Mouse (Mus musculus): ENCODE results near the gene Arhgef12.

The Arhgef12 gene

DNA sequence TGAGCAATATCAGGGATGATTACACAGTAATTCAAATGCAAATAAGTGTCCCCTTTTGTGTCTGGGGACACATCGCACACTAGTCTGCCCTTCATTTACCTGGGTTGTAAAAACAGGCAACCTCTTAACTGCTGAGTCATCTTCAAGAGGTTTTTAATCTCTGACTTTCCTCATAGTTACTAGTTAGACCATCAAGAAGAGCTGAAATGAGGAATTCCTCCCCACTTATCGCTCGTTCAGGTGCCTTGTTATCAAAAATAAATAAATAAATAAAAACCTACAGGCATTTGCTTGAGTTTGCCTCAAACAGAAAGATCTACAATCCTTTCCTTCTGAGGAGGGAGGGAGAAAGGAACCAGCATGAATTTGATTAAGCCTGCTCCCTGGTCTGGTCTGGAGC, 1.7 kb upstream of the Arhgef12 start:
- DNase-seq (ENCODE audit: low spot score): no peak

DNA sequence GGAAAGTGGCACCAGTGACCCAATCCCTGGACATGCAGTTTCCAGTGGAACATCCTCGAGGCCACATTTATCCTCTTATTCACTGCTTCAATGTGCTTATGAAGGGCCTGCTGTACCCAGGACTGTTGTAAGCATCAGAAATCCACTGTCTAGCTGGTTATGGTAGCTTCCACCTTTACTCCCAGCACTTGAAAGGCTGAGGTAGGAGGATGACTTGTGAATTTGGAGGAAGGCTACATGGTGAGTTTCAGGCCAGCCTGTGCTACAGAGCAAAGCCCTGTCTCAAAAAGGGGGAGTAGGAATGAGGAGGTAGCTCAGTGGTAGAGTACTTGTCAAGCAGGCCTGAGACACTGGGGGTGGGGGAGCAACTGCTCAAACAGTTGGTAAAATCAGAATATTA, 1.0 kb upstream of the Arhgef12 start:
- no peak for DNase-seq (ENCODE audit: low spot score)

DNA sequence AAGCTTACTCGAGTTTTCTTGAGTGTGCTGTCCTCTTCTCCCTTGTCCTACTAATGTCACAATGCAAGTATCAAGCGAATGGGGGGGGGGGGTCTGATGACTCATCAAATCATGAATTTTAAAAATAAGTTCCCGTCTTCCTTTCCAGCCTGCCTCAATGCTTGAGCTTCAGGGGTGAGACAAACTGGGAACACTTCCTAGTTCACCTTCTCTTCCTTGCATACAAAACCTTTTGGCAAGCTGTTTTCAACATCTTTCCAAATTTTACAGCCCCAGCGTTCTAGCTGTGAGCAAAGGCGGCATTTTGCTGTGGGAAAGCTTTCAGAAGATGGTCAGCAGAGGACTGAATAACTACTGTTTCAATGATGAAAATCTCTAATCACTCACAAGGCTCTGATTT, 516 bp upstream of the Arhgef12 start:
- DNase-seq (ENCODE audit: low spot score): no peak

DNA sequence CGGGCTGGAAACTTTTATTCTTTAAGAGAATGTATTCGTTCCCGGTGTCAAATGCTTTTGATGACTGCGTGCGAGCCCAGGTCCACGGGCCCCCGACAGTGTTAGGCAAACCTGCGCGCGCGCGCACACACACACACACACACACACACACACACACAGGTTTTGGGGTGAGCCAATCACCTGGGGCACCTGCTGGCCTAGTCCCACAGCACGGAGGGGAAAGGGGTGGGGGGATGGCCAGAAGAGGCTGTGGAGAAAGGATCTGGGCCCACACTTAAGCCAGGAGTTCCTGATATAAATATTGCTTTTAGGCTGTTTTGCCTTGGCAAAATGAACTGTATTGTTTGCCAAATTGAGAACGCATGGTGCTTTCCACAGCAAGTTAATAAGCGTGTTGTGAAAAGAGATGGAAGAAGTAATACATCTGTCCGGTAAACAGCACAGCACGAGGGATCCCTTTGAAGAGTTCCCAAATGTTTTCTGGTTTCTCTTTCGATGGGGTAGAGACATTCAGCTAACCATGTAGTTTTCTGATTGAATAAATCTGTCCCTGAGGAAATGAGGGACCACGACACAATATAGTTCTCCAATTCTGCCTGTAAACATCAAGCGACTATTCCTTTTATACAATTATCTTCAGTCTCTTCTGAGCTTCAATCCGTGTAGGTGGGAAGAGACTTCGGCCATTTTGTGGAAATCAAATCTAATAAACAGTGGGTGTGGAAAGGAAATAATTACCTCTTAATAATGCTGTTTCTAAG, 433 bp downstream of the Arhgef12 start:
- no peak for DNase-seq (ENCODE audit: low spot score)

DNA sequence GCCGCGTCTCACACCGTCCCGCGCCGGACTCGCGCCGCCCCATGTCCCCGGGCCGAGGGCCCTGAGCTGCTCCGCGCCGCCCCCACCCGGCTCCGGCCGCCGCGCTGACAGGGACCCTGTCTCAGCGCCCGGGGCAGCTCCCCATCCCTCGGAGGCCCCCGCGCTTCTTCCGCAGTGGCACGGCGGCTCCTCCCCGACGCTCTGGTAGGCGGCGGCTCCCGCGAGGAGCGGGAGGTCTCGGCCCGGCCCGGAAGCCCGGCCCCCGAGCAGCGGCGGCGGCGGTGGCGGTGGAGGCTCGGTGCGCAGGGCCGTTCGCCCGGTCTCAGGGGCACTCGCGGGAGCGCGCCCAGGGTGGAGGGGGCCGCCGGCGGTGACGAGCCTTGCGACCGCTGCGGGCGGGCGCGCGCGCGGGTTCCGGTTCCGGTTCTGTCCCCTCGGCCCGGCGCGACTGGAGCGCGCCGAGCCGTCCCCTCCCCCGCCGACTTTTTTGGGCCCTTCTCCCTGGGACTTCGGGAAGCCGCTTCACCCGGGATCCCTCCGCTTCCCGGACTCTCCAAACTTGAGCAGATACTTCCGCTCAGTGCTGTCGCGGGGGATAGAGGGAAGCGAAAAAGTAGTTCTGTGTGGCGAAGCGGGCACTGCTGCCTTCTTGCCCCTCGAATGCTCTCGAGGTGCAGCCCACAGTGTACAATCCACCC, 1.2 kb downstream of the Arhgef12 start:
- peak; percentile 92 for DNase-seq (ENCODE audit: low spot score)

DNA sequence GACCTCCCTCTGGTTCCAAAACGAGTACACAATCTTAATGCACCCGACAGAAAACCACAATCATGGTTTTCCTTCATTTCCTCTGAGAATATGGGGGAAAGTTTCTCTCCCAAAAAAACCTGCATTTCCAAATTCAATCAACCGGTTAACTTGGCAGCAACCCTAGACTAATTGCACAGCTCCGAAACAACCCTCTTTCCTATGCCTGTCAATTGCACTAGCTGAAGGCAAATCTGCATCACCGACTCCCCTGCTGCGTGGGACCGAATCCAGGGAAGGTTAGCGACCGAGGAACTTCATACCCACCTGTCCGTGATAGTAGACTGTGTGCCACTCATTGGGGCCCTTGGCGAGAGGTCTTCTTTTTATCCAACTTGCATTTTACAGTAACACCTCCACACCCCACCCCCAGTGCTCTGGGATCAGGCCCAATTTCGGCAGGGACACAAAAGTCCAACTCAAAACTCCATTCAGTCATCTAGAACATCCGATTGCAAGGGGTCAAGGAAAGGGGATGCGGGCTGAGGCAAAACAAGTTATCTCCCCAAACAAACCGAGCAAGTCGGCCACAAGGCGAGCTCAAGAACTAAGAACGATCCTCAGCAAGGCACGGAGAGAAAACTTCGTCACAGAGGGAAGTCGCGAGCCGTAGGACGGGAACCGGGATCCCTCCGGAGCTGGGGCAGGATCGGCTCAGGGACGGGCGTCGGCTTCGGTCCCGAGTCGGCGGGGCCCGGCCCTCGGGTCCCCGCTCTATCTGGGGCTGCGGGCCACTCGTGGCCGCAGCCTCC, 2.0 kb downstream of the Arhgef12 start:
- DNase-seq (ENCODE audit: low spot score): peak; percentile 39

DNA sequence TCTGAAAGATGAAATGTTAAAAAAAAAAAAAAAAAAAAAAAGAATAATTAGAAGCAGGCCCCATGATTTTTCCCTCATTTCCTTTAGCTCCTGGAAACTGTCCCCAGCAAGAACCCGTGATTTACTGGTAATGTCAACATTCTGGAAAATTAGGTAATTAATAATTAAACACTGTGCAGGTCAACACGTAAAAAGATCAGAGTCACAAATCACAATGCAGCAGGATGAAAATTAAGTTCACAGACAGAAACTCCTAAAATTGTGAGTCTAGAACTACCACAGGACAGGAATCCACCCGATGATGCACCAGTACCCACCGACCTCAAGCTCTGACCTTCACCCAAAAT, 2.5 kb downstream of the Arhgef12 start:
- DNase-seq (ENCODE audit: low spot score): peak; percentile 9

DNA sequence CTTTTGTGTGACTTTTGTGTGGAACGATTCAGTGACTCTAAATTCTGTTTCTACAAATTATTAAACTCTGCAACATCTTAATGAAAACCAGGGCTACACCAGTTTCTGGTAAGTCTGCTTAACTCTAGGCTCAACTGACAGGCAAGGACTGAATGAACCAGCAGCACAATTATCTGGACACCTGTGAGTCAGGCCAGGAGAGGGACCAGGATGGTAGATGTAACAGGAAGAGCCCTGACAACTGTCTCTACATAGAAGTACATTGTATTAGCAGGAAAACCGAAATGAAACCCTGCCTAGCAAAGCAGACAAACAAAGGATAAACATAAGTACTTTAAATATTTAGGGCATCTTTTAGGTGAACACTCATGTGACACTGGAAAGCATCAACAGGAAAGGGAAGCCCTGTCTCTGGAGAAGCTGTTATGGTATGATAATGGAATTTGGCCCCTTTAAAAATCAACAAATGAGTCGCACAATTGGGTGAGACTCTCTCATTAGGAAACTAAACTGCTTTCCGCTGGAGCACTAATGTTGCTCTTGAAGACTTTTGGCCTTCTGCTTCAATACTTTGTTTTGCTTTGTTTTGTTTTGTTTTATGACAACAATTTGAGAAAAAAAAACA, 3.3 kb downstream of the Arhgef12 start:
- peak; percentile 21 for DNase-seq (ENCODE audit: low spot score)

DNA sequence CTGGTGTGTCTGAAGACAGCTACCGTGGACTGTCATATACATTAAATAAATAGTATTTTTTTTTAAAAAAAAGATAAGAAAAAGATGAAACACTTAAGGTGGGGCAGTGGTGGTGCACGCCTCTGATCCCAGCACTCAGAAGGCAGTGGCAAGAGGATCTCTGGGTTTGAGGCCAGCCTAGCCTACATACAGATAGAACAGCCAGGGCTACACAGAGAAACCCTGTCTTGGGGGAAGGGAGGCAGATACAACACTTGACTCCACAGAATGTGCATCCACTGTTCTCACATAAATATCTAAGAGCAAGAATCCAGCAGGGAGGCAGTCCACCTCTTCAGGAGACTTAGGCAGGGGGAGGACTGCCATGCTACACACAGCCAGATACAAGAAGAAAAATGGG, 4.1 kb downstream of the Arhgef12 start:
- DNase-seq (ENCODE audit: low spot score): no peak

DNA sequence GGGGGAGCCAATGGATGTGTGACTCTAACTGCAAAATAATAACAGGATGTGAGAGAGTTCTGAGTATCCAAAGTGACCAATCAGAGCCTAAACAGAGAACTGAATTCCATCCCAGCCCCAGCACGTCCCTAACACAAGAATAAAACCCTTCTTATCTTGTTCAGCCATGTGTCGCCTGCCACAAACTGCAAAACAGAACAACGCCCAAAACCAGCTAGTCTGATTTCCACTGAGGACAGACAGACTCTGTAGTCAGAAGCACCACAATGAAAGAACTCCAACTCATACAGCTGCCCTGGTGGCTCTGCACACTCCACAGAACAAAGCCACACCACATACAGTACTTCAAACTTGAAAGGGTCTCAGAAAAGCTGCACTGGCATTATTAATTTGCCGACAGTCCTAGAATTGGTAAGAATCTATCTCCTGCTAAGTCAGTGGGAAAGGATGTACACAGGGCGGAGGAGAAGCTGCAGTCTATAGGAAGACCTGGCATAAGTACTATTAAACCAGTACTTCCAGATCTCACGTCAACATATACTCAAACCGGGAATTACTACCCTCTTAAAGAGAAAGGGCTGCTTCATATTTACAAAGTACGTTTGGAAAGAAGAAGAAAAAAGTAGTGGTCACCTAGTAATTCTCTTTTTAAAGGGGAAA, 5.0 kb downstream of the Arhgef12 start:
- no peak for DNase-seq (ENCODE audit: low spot score)

DNA sequence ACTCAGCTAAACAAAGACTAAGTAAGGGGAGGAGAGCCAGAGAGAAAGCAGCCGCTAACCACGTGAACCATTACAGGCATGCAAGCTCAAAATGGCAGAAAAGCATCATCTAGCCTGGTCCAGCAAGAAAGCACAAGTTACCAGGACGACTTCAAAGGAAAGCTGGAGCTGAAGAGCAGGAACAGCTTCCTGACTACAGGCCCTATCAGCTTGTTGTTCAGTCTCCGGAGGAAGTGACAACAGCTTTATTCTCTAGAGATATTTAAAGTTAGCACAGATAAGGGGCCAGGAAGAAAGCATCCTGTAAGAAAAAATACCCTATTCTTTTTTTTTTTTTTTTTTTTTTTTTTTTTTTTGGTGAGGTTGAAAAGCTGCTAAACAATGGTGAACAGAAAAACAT, 8.1 kb downstream of the Arhgef12 start:
- no peak for DNase-seq (ENCODE audit: low spot score)

DNA sequence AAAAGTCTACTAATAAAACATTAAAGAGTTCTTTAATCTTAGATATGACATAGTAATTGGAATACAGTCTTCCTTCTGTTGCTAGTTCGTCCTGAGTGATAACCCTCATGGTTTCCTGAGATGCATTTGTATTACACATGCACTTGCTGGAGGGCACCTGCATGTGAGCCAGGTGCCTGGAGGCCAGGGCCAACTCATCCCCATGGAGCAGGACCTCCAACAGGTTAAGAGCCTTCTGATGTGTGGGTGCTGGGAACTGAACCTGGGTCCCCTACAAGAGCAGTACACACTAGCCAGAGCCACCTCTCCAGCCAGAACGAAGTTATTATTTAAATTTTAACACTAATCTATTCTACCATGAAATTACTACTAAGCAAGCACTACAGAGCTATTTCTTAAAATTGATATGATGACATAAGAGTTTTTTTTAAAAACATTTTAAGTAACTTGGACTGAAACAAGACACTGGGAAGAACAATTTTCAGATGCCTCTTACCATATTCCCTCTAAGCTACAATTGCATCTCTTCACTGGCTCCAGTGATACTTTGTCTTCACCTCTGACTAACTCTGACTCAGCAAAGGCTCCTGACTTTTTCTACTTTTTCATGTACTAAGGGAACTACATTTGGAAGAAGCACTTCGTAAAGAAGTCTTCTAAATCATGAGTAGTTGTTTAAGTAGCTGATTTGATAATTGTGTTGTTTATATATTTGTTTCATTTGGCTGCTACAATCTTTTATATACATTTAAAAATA, 9.1 kb downstream of the Arhgef12 start:
- DNase-seq (ENCODE audit: low spot score): no peak

DNA sequence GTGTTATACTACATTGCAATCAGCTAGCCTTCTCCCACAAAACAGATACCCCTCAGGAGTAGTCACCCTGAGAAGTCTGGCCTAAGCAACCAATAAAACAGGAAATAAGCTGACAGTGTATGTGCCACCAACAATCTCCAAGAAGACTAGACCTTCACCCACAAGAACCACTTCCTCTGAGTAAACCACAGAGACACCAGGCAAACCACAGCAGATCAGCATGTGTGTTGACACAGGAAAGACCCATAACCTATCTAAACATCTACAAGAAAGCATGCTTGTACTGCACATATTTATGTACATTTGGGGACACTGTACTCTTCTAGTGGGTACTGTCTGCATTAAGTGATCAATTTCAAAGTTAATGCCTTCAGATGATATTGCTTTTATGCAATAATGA, 10.7 kb downstream of the Arhgef12 start:
- no peak for DNase-seq (ENCODE audit: low spot score)

DNA sequence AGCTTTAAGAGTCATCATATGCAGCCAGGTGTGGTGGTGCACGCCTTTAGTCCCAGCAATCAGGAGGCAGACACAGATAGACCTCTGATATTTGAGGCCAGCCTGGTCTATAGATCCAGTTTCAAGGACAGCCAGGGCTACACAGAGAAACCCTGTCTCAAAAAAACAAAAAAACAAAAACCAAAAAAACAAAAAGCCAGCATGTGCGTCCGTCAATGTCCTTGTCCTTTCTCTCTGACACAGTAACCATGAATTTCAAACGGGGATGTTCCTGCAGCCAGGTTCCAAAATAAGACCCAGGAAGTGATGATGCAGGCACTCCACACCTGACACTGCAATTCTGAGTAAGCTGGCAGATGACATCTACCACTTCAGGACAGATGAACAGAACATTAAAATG, 12.2 kb downstream of the Arhgef12 start:
- DNase-seq (ENCODE audit: low spot score): no peak

DNA sequence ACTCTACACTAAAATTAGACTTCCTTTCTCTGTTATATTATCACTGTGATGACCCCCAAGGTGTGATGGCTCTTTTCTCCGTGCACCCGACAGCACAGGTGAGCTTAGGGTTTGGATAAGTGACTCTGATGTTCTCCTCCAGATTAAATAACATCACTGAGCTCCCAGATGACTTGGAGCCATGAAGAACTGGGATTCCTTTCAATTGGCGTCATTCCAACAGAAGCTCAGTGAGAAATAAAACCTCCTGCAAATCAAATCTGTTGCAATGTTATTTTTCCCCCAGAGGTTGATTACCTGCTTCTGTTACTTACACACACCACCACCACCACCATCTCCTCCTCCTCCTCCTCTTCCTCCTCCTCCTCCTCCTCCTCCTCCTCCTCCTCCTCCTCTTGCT, 13.2 kb downstream of the Arhgef12 start:
- DNase-seq (ENCODE audit: low spot score): no peak

DNA sequence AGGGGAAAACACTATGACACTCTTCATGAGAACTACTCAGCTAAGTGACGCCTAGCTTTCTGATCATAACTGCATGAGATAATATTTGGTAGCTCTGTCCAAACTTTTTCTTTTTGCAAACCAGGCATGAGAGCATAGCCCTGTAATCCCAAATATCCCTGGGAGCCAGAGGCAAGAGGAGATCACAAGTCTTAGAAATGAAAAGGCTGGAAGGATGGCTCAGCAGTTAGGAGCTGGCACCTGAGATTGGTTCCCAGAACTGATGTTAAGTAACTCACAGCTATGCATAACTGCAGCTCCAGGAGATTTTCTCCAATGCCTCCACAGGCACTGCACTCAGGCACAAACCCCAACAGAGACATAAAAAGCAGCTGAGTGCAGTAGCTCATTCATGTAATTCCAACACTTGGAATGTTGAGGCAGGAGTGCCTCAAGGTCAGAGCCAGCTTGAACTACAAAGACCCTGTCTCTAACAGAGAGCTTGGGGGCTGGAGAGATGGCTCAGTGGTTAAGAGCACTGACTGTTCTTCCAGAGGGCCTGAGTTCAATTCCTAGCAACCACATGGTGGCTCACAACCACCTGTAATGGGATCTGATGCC, 21.3 kb downstream of the Arhgef12 start:
- DNase-seq (ENCODE audit: low spot score): no peak

DNA sequence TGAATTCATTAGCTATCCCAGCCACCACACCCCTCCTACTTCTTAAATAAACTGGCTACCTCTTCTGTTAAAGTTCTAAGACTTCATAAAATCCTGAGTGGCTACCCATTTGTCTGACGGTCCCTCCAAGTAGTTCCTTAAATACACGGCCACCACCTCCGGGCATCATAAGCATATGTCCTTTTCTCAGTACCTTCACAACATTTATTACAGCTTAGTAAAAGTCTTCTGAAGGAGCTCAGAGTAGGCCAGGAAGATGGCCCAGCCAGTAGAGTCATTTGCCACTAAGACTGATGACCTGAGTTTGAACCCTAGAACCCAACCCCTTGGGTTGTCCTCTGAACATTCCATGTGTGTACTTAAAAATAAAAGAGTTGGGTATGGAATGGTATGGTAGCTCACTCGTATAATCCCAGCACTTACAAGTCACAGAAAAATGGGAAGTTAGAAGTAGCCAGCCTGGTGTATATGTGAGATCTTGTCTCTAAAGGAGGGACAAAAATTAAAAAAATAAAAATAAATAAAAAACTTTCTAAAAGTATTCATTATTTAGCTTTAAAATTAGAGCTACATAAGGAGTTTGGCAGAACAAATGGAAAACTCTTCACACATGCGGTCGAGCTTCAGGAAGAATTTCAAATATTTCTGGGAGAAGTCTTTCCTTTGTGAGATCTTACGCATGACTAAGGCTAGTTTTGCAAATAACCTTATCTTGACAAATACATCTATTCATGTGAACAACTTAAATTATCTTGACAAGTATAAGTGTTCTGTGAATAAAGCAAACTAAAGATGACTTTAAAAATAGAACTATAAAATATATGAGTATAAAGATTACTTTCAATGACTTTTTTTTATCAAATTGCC, 22.3 kb downstream of the Arhgef12 start:
- DNase-seq (ENCODE audit: low spot score): no peak

DNA sequence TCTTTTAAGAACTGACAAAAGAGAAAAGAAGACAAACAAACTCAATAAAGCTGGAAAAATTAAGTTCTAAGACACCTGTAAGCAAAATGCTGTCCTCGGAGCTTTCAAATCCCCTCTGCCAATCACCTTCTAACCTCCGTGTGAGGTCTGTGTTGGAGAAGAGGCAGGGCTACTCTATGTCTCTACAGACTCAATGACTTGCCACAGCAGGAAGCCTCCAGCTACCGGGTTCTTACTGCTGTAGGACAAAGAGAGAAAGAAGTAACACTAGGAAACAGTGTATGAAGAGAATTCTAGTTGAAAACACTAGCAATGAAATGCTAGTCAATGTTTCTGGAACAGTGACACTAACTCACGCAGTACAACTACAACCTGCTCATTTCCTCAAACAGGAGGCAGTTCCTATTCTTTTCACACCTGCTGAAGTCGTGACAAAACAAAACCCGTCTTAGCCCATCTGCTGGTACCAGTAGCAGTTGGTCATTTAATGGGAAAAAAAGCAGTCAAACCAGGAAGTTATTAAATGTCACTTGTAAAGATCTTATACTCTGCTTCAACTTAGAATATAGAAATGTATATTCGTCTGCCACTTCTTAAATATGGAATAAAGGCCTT, 23.5 kb downstream of the Arhgef12 start:
- DNase-seq (ENCODE audit: low spot score): no peak

DNA sequence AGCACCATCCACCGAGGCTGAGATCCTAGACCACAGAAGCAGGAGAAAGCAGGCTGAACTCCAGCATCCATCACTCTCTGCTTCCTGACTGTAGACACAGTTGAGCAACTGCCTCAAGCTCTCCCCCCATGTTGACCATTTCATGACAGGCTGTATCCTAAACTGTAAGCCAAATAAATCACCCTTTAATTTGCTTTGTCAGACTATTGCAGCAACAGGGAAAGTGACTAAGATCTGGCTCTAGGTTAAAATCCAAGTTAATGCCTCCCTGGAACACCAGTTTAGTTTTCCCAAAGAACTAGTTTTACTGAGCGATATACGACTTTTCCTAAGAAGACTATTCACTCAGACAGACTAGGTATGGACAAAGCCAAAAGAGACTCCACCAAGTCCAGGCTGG, 28.3 kb downstream of the Arhgef12 start:
- no peak for DNase-seq (ENCODE audit: low spot score)

DNA sequence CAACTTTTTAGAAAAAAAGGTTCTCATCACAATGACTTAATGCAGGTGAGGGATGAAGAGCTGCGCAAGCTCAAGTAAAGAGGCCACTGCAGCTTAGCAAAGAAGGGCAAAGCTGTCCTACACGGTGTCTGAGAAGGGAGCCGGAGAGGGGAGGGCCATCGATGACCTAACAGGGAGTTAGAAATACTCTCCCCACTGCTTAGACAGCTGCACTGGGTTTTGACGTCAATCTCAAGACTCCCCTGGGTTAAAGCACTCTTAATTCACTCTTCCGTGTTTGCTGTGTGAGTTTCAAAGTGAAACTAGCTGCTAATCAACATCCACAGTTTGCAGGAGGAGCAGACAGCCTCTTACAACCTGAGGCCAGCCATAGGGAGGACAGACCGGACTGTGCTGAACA, 30.9 kb downstream of the Arhgef12 start:
- no peak for DNase-seq (ENCODE audit: low spot score)

Data from retina, embryonic 14.5 days (tissue).